Mouse (Mus musculus) kidney, adult 18-20 months (tissue): ENCODE measurements around the gene Abtb2.

ENCODE experiments used
- DNase-seq: peaks from one replicate; pipeline ENCODE4 v3.0.0; 2021

Gene Abtb2

GRCm38 (mm10) chr2:103746761-103747160 is 180.7 kb downstream of the Abtb2 start:
- DNase-seq, result no peak

GRCm38 (mm10) chr2:103747891-103748290 is 181.8 kb downstream of the Abtb2 start:
- DNase-seq, result no peak

GRCm38 (mm10) chr2:103749091-103749490 is 183.0 kb downstream of the Abtb2 start:
- no peak for DNase-seq

GRCm38 (mm10) chr2:103751771-103752170 is 185.7 kb downstream of the Abtb2 start:
- DNase-seq, result no peak

GRCm38 (mm10) chr2:103754614-103755013 is 188.5 kb downstream of the Abtb2 start:
- DNase-seq, result no peak

- DNase-seq, result no peak
These were observed 189.5 kb downstream of the Abtb2 start for GRCm38 (mm10) chr2:103755458-103756085.

GRCm38 (mm10) chr2:103760421-103760820 is 194.3 kb downstream of the Abtb2 start:
- DNase-seq, result no peak

- DNase-seq, result peak; percentile 99
These were observed 195.0 kb downstream of the Abtb2 start, which contains the start of gene Nat10 for GRCm38 (mm10) chr2:103760906-103761716. Gene Nat10 (minus strand): TSS chr2:103761270.

- DNase-seq, result no peak
These were observed 195.9 kb downstream of the Abtb2 start for GRCm38 (mm10) chr2:103761993-103762392.

- DNase-seq, result no peak
These were observed 196.4 kb downstream of the Abtb2 start for GRCm38 (mm10) chr2:103762492-103762891.
